18 mouse cellular contexts compared by ENCODE assay signal in genomic region chr17:87152984-87153383, GRCm38 (mm10). TPM values are rescaled to one million over a fixed set of nuclear protein-coding genes. Genes with fewer than 3 reads are reported as not detected.
DNase-seq lines count a peak whose midpoint lies in the region; ATAC-seq and TF ChIP-seq lines count a peak whose summit lies in the region.
"Had no signal": no experiment of that assay in that cellular context is flagged by ENCODE, and none has a peak within 500 bp of the region (broad histone marks: within the 10 kb centered on the region; RNA-seq: fewer than 3 reads in every experiment).

No protein-coding gene starts in this region.

- no peak overlapping the region for H3K4me3 ChIP-seq in heart, embryonic 13.5 days
- no peak overlapping the region for H3K4me3 ChIP-seq in lung, postnatal 0 days (ENCODE audit: low read depth, low read length)
- H3K4me3 ChIP-seq: erythroblast, embryonic 14.5 days; liver, embryonic 13.5 days; midbrain, embryonic 15.5 days had no signal

- TF ChIP-seq CTCF in lung, postnatal 0 days (IDR thresholded peaks at IDR 0.05), result no peak

- no peaks in the 10 kb centered on the region for H3K9me3 ChIP-seq in heart, embryonic 13.5 days
- no peaks in the 10 kb centered on the region for H3K9me3 ChIP-seq in lung, postnatal 0 days (ENCODE audit: low read length)
- H3K9me3 ChIP-seq: liver, embryonic 13.5 days; midbrain, embryonic 15.5 days had no signal

- ATAC-seq in heart, embryonic 13.5 days (ENCODE audit: extremely low read depth, insufficient number of reproducible peaks, low FRiP score, low TSS enrichment), result no peak
- ATAC-seq in lung, postnatal 0 days, result peak; percentile 33; the same call in 1 of the 2 replicates
- ATAC-seq: forebrain, embryonic 16.5 days; hindbrain, postnatal 0 days; midbrain, embryonic 15.5 days had no signal

- no peaks in the 10 kb centered on the region for H3K36me3 ChIP-seq in heart, embryonic 13.5 days
- H3K36me3 ChIP-seq in lung, postnatal 0 days (ENCODE audit: insufficient read depth, low read length), result no peaks in the 10 kb centered on the region
- H3K36me3 ChIP-seq: liver, embryonic 13.5 days; midbrain, embryonic 15.5 days had no signal

- TF ChIP-seq EP300 in lung, postnatal 0 days (IDR thresholded peaks at IDR 0.05), result no peak

- DNase-seq in heart, adult 18-20 months, result no peak
- DNase-seq in lung, postnatal 0 days (ENCODE audit: low spot score), result peak; percentile 51
- DNase-seq in lung, adult 18-20 months, result no peak
- DNase-seq in thymus, adult 18-20 months, result peak; percentile 42 to 60
- DNase-seq in urinary bladder, postnatal 25 days (ENCODE audit: low spot score), result no peak
- DNase-seq in spleen, postnatal 14 days (ENCODE audit: low spot score in 2 of 2), result no peak
- DNase-seq: adrenal gland, postnatal 10 days; cerebellum, adult 18-20 months; kidney, adult 2 months; kidney, postnatal 4 days; left cerebral cortex, postnatal 4 days; liver, embryonic 13.5 days; lung, postnatal 36 days had no signal

- no peaks in the 10 kb centered on the region for H3K27me3 ChIP-seq in heart, embryonic 13.5 days (replicated peaks)
- H3K27me3 ChIP-seq in lung, postnatal 0 days (replicated peaks; ENCODE audit: insufficient read depth, low read length), result no peaks in the 10 kb centered on the region
- H3K27me3 ChIP-seq: liver, embryonic 13.5 days; midbrain, embryonic 15.5 days had no signal

- H3K27ac ChIP-seq in heart, embryonic 13.5 days (replicated peaks), result peak overlapping the region; percentile 39; the same call in 1 of the 2 replicates
- no peak overlapping the region for H3K27ac ChIP-seq in lung, postnatal 0 days (ENCODE audit: low read length)
- H3K27ac ChIP-seq: hindbrain, postnatal 0 days; liver, embryonic 13.5 days; midbrain, embryonic 15.5 days had no signal

- WGBS in heart, embryonic 13.5 days, result 11% methylated on average over 5 of the region's 5 CpGs
- WGBS in lung, postnatal 0 days, result 27% methylated on average over 5 of the region's 5 CpGs

- H3K4me2 ChIP-seq in heart, embryonic 13.5 days, result no peak overlapping the region
- H3K4me2 ChIP-seq in lung, postnatal 0 days (replicated peaks; ENCODE audit: low read depth, low read length), result no peak overlapping the region
- H3K4me2 ChIP-seq: liver, embryonic 13.5 days; midbrain, embryonic 15.5 days had no signal

- peaks cover 20% of the 10 kb centered on the region for H3K4me1 ChIP-seq in heart, embryonic 13.5 days
- H3K4me1 ChIP-seq in lung, postnatal 0 days (ENCODE audit: insufficient read depth, low read depth, low read length), result no peaks in the 10 kb centered on the region
- H3K4me1 ChIP-seq: midbrain, embryonic 15.5 days had no signal

- H3K9ac ChIP-seq in heart, embryonic 13.5 days, result no peak overlapping the region
- H3K9ac ChIP-seq in lung, postnatal 0 days (replicated peaks; ENCODE audit: low read depth), result no peak overlapping the region
- H3K9ac ChIP-seq: liver, embryonic 13.5 days; midbrain, embryonic 15.5 days had no signal

RNA-seq across cellular contexts. Expression of gene Socs5, which starts 45.5 kb away (rescaled TPM):
- 9.2 TPM in 2 replicates for polyA plus RNA-seq in heart, embryonic 13.5 days (2015; fragmentation: Nextera tagmentation; extraction: Ambion mirVana)
- total RNA-seq in heart, adult 18-20 months (2021), result 10 to 100 TPM; 27.6 to 30.0 TPM
- polyA plus RNA-seq in lung, postnatal 0 days (2015; fragmentation: Nextera tagmentation; extraction: Ambion mirVana), result 9.5 and 10.5 TPM in 2 replicates

Comparison
In these comparisons a context has a peak if more than half of its experiments do, and no peak if none do; other contexts are left out.
1. DNase-seq: peak in lung, postnatal 0 days (single experiment) and thymus, adult 18-20 months (2 of 2); none in heart, adult 18-20 months (0 of 2), lung, adult 18-20 months (0 of 2), urinary bladder, postnatal 25 days (single experiment) and spleen, postnatal 14 days (0 of 2).